Mouse (Mus musculus): ENCODE measurements around the gene Ubtf. TPM values are rescaled to one million over a fixed set of nuclear protein-coding genes. Genes with fewer than 3 reads are reported as not detected.

Gene Ubtf
- polyA plus RNA-seq, 1 experiment, result 94.6 TPM

- no peak overlapping the region for H3K4me3 ChIP-seq (replicated peaks; ENCODE audit: insufficient read depth, low read depth, low read length)
- H3K4me1 ChIP-seq (ENCODE audit: control insufficient read depth, insufficient read depth, low read length), result peaks cover 7% of the 10 kb centered on the region
- no peaks in the 10 kb centered on the region for H3K27me3 ChIP-seq (ENCODE audit: control insufficient read depth, insufficient read depth, low read length)
- 77% methylated on average over 12 of the region's 12 CpGs for whole genome bisulfite sequencing
- no peak for DNase-seq
- H3K27ac ChIP-seq (ENCODE audit: insufficient read depth, low read length), result no peak overlapping the region
- TF ChIP-seq CTCF (IDR thresholded peaks at IDR 0.05; ENCODE audit: borderline replicate concordance, insufficient read depth, low read depth, low read length) (no peak), POLR2A (IDR thresholded peaks at IDR 0.05; ENCODE audit: borderline replicate concordance, insufficient read depth, low read length) (no peak)
Measured at GRCm38 (mm10) chr11:102342742-102343141, 23.2 kb upstream of the Ubtf start.

- WGBS, result 98% methylated on average over 4 of the region's 4 CpGs
- no peak for DNase-seq
- TF ChIP-seq CTCF (IDR thresholded peaks at IDR 0.05; ENCODE audit: borderline replicate concordance, insufficient read depth, low read depth, low read length) (no peak), POLR2A (IDR thresholded peaks at IDR 0.05; ENCODE audit: borderline replicate concordance, insufficient read depth, low read length) (no peak)
- Histone ChIP-seq H3K4me3 (replicated peaks; ENCODE audit: insufficient read depth, low read depth, low read length) (no peak overlapping the region), H3K4me1 (ENCODE audit: control insufficient read depth, insufficient read depth, low read length) (peaks cover 7% of the 10 kb centered on the region), H3K27ac (ENCODE audit: insufficient read depth, low read length) (no peak overlapping the region), H3K27me3 (ENCODE audit: control insufficient read depth, insufficient read depth, low read length) (no peaks in the 10 kb centered on the region)
Measured at GRCm38 (mm10) chr11:102341101-102341500, 21.6 kb upstream of the Ubtf start.

GRCm38 (mm10) chr11:102339624-102340023 lies 20.1 kb upstream of the Ubtf start:
- Histone ChIP-seq H3K4me1 (ENCODE audit: control insufficient read depth, insufficient read depth, low read length) (peaks cover 11% of the 10 kb centered on the region), H3K4me3 (replicated peaks; ENCODE audit: insufficient read depth, low read depth, low read length) (no peak overlapping the region), H3K27me3 (ENCODE audit: control insufficient read depth, insufficient read depth, low read length) (no peaks in the 10 kb centered on the region), H3K27ac (ENCODE audit: insufficient read depth, low read length) (peak overlapping the region; percentile 92)
- peak; percentile 45 to 65 for DNase-seq
- 68% methylated on average over 4 of the region's 4 CpGs for WGBS
- TF ChIP-seq CTCF (IDR thresholded peaks at IDR 0.05; ENCODE audit: borderline replicate concordance, insufficient read depth, low read depth, low read length) (peak; percentile 49; the same call in 1 of the 2 replicates), POLR2A (IDR thresholded peaks at IDR 0.05; ENCODE audit: borderline replicate concordance, insufficient read depth, low read length) (no peak)

GRCm38 (mm10) chr11:102339195-102339594 lies 19.7 kb upstream of the Ubtf start:
- WGBS, result 26% methylated on average over 11 of the region's 11 CpGs
- Histone ChIP-seq H3K27ac (ENCODE audit: insufficient read depth, low read length) (peak overlapping the region; percentile 92), H3K4me1 (ENCODE audit: control insufficient read depth, insufficient read depth, low read length) (peaks cover 11% of the 10 kb centered on the region), H3K4me3 (replicated peaks; ENCODE audit: insufficient read depth, low read depth, low read length) (no peak overlapping the region), H3K27me3 (ENCODE audit: control insufficient read depth, insufficient read depth, low read length) (no peaks in the 10 kb centered on the region)
- TF ChIP-seq POLR2A (IDR thresholded peaks at IDR 0.05; ENCODE audit: borderline replicate concordance, insufficient read depth, low read length), result no peak
- TF ChIP-seq CTCF (IDR thresholded peaks at IDR 0.05; ENCODE audit: borderline replicate concordance, insufficient read depth, low read depth, low read length), result no peak
- peak; percentile 79 to 85 for DNase-seq

- H3K27me3 ChIP-seq (ENCODE audit: control insufficient read depth, insufficient read depth, low read length), result no peaks in the 10 kb centered on the region
- DNase-seq, result peak; percentile 98 to 99
- H3K27ac ChIP-seq (ENCODE audit: insufficient read depth, low read length), result peak overlapping the region; percentile 92
- no peak overlapping the region for H3K4me3 ChIP-seq (replicated peaks; ENCODE audit: insufficient read depth, low read depth, low read length)
- no peak for TF ChIP-seq CTCF (IDR thresholded peaks at IDR 0.05; ENCODE audit: borderline replicate concordance, insufficient read depth, low read depth, low read length)
- TF ChIP-seq POLR2A (IDR thresholded peaks at IDR 0.05; ENCODE audit: borderline replicate concordance, insufficient read depth, low read length), result no peak
- peaks cover 11% of the 10 kb centered on the region for H3K4me1 ChIP-seq (ENCODE audit: control insufficient read depth, insufficient read depth, low read length)
- WGBS, result 5% methylated on average over 3 of the region's 3 CpGs
Measured at GRCm38 (mm10) chr11:102338561-102338960, 19.0 kb upstream of the Ubtf start.

DNA sequence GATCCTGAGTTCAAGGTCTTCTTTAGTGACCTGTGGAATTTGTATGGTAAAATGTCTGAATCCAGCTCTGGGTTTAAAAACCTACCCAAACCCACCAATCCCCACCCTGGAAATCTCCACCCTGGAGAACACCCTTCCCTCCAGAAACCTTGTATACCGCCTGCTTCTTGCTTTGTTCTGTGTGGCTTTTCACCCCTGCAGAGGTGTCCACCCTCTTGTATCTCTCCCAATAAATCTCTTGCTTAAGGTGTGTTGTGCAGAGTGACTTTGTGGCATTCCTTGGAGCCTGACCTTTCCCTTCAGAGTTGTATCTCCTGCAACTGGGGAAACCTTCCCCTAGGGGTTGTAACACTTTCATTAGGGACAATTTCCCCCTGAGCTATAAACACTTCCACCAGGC lies 18.4 kb upstream of the Ubtf start:
- TF ChIP-seq POLR2A (IDR thresholded peaks at IDR 0.05; ENCODE audit: borderline replicate concordance, insufficient read depth, low read length) (no peak), CTCF (IDR thresholded peaks at IDR 0.05; ENCODE audit: borderline replicate concordance, insufficient read depth, low read depth, low read length) (no peak)
- H3K27me3 ChIP-seq (ENCODE audit: control insufficient read depth, insufficient read depth, low read length), result no peaks in the 10 kb centered on the region
- no peak for DNase-seq
- H3K4me1 ChIP-seq (ENCODE audit: control insufficient read depth, insufficient read depth, low read length), result peaks cover 11% of the 10 kb centered on the region
- 52% methylated on average over 1 of the region's 1 CpGs for WGBS
- no peak overlapping the region for H3K4me3 ChIP-seq (replicated peaks; ENCODE audit: insufficient read depth, low read depth, low read length)
- peak overlapping the region; percentile 67; the same call in 1 of the 2 replicates for H3K27ac ChIP-seq (ENCODE audit: insufficient read depth, low read length)

- TF ChIP-seq POLR2A (IDR thresholded peaks at IDR 0.05; ENCODE audit: borderline replicate concordance, insufficient read depth, low read length) (no peak), CTCF (IDR thresholded peaks at IDR 0.05; ENCODE audit: borderline replicate concordance, insufficient read depth, low read depth, low read length) (no peak)
- no peak for DNase-seq
- H3K4me3 ChIP-seq (replicated peaks; ENCODE audit: insufficient read depth, low read depth, low read length), result no peak overlapping the region
- no peaks in the 10 kb centered on the region for H3K27me3 ChIP-seq (ENCODE audit: control insufficient read depth, insufficient read depth, low read length)
- 45% methylated on average over 1 of the region's 1 CpGs for WGBS
- no peak overlapping the region for H3K27ac ChIP-seq (ENCODE audit: insufficient read depth, low read length)
- peaks cover 11% of the 10 kb centered on the region for H3K4me1 ChIP-seq (ENCODE audit: control insufficient read depth, insufficient read depth, low read length)
Measured at GRCm38 (mm10) chr11:102336191-102336590, 16.6 kb upstream of the Ubtf start.

- TF ChIP-seq CTCF (IDR thresholded peaks at IDR 0.05; ENCODE audit: borderline replicate concordance, insufficient read depth, low read depth, low read length), result no peak
- peak in 1 of 2 experiments; percentile 42 for DNase-seq
- Histone ChIP-seq H3K4me1 (ENCODE audit: control insufficient read depth, insufficient read depth, low read length) (peaks cover 11% of the 10 kb centered on the region), H3K4me3 (replicated peaks; ENCODE audit: insufficient read depth, low read depth, low read length) (no peak overlapping the region), H3K27ac (ENCODE audit: insufficient read depth, low read length) (no peak overlapping the region), H3K27me3 (ENCODE audit: control insufficient read depth, insufficient read depth, low read length) (no peaks in the 10 kb centered on the region)
- 38% methylated on average over 9 of the region's 9 CpGs for WGBS
Measured at GRCm38 (mm10) chr11:102334973-102335700, 15.6 kb upstream of the Ubtf start.
